Mouse (Mus musculus): Measurements from ENCODE around the gene St5. TPM values are rescaled to one million over a fixed set of nuclear protein-coding genes. Genes with fewer than 3 reads are reported as not detected.

The St5 gene
- polyA plus RNA-seq, 2 experiments, result 45.0 to 56.3 TPM

DNA sequence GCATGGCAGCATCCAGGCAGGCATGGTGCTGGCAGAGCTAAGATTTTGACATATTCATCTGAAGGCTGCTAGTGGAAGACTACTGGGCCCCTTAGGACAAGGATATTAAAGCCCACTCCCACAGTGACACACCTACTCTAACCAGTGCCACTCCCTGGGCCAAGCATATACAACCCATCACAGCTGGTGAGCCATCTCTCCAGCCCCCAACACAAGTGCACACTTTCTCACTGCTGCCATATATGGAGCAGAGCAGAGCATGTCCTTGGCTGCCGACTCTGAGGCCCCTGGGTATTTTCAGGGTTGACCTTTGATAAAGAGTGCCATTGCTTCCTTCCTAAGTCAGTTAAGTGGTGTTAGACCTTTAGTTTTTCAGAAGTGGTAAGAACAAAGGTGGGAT is 6.7 kb upstream of the St5 start:
- no peaks in the 10 kb centered on the region for H3K27me3 ChIP-seq (ENCODE audit: control insufficient read depth, insufficient read depth, low read length)
- peaks cover 7% of the 10 kb centered on the region; the same call in 1 of the 2 replicates for H3K4me1 ChIP-seq (ENCODE audit: control insufficient read depth, insufficient read depth, low read length)
- no peak overlapping the region for H3K9ac ChIP-seq (ENCODE audit: low read depth, low read length, severe bottlenecking)
- no peaks in the 10 kb centered on the region for H3K9me3 ChIP-seq (ENCODE audit: control insufficient read depth, low read length)
- no peak overlapping the region for H3K4me2 ChIP-seq (replicated peaks; ENCODE audit: low read depth, low read length, severe bottlenecking)
- no peak overlapping the region for H3K27ac ChIP-seq (replicated peaks; ENCODE audit: low read depth, low read length)
- no peak for TF ChIP-seq POLR2A (IDR thresholded peaks at IDR 0.05; ENCODE audit: borderline replicate concordance, extremely low read depth, insufficient read depth, insufficient read length)
- no peak overlapping the region for H3K4me3 ChIP-seq (replicated peaks; ENCODE audit: low read length)
- ATAC-seq (ENCODE audit: low FRiP score, low read depth) (no peak), DNase-seq (ENCODE audit: low spot score) (no peak)
- 63% methylated on average over 1 of the region's 1 CpGs for WGBS
- peaks cover 25% of the 10 kb centered on the region for H3K36me3 ChIP-seq (ENCODE audit: control insufficient read depth, insufficient read depth, low read length)

DNA sequence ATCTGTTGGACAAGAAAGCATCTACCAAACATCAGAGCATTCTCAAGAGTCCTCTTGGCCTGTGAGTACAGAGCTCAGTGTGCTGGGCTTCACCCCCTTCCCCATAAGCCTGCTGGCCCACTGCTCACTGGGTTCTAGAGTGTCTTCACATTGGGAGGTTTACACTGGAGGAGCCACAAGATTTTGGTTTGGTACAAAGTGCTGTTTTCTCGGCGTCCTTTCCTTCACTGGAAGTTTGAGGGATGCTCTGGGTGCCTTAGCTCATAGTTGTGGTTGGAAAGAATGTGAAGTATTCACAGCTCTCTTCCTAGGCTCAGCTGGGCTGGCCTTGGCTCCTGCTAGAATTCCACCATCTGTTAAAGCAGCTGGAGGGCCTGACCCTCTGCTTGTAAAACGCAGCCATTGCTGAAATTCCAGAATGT is 5.6 kb upstream of the St5 start:
- H3K27ac ChIP-seq (replicated peaks; ENCODE audit: low read depth, low read length), result 0 out of 2 replicates have a peak overlapping the region, but pooled peaks have one; percentile 22
- ATAC-seq (ENCODE audit: low FRiP score, low read depth), result peak; percentile 89
- H3K4me3 ChIP-seq (replicated peaks; ENCODE audit: low read length), result no peak overlapping the region
- 18% methylated on average over 3 of the region's 3 CpGs for WGBS
- H3K4me1 ChIP-seq (ENCODE audit: control insufficient read depth, insufficient read depth, low read length), result peaks cover 9% of the 10 kb centered on the region; the same call in 1 of the 2 replicates
- H3K9ac ChIP-seq (ENCODE audit: low read depth, low read length, severe bottlenecking), result no peak overlapping the region
- peaks cover 25% of the 10 kb centered on the region for H3K36me3 ChIP-seq (ENCODE audit: control insufficient read depth, insufficient read depth, low read length)
- DNase-seq (ENCODE audit: low spot score), result peak; percentile 84
- TF ChIP-seq POLR2A (IDR thresholded peaks at IDR 0.05; ENCODE audit: borderline replicate concordance, extremely low read depth, insufficient read depth, insufficient read length), result no peak
- no peak overlapping the region for H3K4me2 ChIP-seq (replicated peaks; ENCODE audit: low read depth, low read length, severe bottlenecking)
- H3K9me3 ChIP-seq (ENCODE audit: control insufficient read depth, low read length), result no peaks in the 10 kb centered on the region
- no peaks in the 10 kb centered on the region for H3K27me3 ChIP-seq (ENCODE audit: control insufficient read depth, insufficient read depth, low read length)

DNA sequence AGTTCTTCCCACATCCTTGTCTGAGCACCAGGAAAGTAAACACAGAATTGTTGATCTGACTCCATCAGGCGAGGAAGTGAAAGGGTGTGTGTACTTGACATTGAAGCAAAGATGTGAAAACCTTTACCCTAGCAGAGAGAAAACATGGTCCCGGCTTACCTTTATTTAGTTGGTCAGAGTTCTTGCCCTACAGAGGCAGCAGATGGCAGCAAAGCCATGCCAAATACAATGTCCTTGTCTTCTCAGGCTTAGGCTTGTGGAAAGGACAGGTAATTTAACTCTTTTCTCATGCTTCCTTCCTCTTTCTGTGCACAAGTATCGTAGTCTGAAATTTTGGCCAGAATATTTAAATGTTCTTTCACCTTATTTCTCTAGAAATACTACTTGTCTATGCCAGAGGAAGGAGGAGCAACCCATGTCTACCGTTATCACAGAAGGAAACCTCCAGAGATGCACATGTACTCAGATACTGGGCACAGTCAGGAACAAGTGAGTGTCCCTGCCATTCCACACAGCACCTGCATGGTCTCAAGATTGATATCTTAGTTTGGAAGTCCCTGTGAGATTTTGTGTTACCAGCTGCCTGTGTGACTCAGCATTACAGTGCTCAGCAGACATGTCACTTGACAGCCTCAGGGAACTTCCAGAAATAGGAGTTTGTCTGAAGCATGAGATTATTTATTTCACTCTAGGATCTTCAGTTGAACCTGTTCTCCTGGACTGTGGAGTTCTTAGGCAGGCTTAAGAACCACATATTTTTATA is 3.8 kb upstream of the St5 start:
- TF ChIP-seq POLR2A (IDR thresholded peaks at IDR 0.05; ENCODE audit: borderline replicate concordance, extremely low read depth, insufficient read depth, insufficient read length), result no peak
- Histone ChIP-seq H3K4me3 (replicated peaks; ENCODE audit: low read length) (no peak overlapping the region), H3K9me3 (ENCODE audit: control insufficient read depth, low read length) (no peaks in the 10 kb centered on the region), H3K9ac (ENCODE audit: low read depth, low read length, severe bottlenecking) (no peak overlapping the region), H3K4me2 (replicated peaks; ENCODE audit: low read depth, low read length, severe bottlenecking) (no peak overlapping the region), H3K27ac (replicated peaks; ENCODE audit: low read depth, low read length) (no peak overlapping the region), H3K27me3 (ENCODE audit: control insufficient read depth, insufficient read depth, low read length) (no peaks in the 10 kb centered on the region), H3K4me1 (ENCODE audit: control insufficient read depth, insufficient read depth, low read length) (peaks cover 11% of the 10 kb centered on the region; the same call in 1 of the 2 replicates), H3K36me3 (ENCODE audit: control insufficient read depth, insufficient read depth, low read length) (peaks cover 12% of the 10 kb centered on the region)
- no peak for ATAC-seq (ENCODE audit: low FRiP score, low read depth)
- DNase-seq (ENCODE audit: low spot score), result peak; percentile 79
- WGBS, result 46% methylated on average over 4 of the region's 4 CpGs

DNA sequence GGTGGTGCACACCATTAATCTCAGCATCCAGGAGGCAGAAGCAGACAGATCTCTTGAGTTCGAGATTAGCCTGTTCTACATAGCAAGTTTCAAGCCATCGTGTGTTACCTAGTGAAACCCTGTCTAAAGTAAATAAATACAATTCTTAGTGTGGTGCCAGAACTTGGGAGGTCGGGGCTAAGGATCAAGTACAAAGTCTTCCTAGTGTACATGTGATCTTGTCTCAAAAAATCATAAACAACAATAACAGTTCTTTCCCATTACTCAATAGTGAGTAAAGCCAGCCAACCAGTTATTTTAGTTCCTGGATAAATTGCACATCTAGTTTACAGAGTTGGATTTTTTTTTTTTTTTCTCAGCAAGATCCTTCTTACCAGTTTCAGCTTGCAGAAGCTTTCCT is 1.1 kb upstream of the St5 start:
- peak overlapping the region; percentile 74; the same call in 1 of the 2 replicates for H3K27ac ChIP-seq (replicated peaks; ENCODE audit: low read depth, low read length)
- TF ChIP-seq POLR2A (IDR thresholded peaks at IDR 0.05; ENCODE audit: borderline replicate concordance, extremely low read depth, insufficient read depth, insufficient read length), result no peak

DNA sequence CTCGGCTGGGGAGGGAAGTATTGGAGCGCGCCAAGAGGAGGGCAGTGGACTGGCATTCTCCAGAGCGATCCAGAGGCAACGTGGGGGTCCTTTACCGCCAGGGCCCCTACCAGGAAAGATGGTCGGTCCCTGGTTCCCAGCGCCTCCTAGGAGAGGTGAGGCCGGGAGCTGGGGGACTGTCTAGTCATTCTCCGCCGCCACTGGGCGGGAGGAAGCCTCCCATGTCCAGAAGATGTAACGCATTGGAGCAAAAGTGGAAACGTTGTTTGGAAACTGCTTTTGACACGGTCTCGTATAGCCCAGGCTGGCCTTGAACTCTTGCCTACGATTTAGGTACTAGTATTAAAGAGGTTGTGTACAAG is 592 bp upstream of the St5 start:
- Histone ChIP-seq H3K36me3 (ENCODE audit: control insufficient read depth, insufficient read depth, low read length) (no peaks in the 10 kb centered on the region), H3K4me2 (replicated peaks; ENCODE audit: low read depth, low read length, severe bottlenecking) (peak overlapping the region; percentile 69), H3K9ac (ENCODE audit: low read depth, low read length, severe bottlenecking) (peak overlapping the region; percentile 65), H3K27me3 (ENCODE audit: control insufficient read depth, insufficient read depth, low read length) (no peaks in the 10 kb centered on the region), H3K9me3 (ENCODE audit: control insufficient read depth, low read length) (no peaks in the 10 kb centered on the region), H3K27ac (replicated peaks; ENCODE audit: low read depth, low read length) (peak overlapping the region; percentile 74), H3K4me1 (ENCODE audit: control insufficient read depth, insufficient read depth, low read length) (peaks cover 8% of the 10 kb centered on the region; the same call in 1 of the 2 replicates), H3K4me3 (replicated peaks; ENCODE audit: low read length) (peak overlapping the region; percentile 62)
- ATAC-seq (ENCODE audit: low FRiP score, low read depth) (no peak), DNase-seq (ENCODE audit: low spot score) (no peak)
- TF ChIP-seq POLR2A (IDR thresholded peaks at IDR 0.05; ENCODE audit: borderline replicate concordance, extremely low read depth, insufficient read depth, insufficient read length), result no peak
- WGBS, result 4% methylated on average over 16 of the region's 17 CpGs

More for the DNA sequence above, 1.1 kb upstream of the St5 start:
- Histone ChIP-seq H3K4me2 (replicated peaks; ENCODE audit: low read depth, low read length, severe bottlenecking) (peak overlapping the region; percentile 69; the same call in 1 of the 2 replicates), H3K36me3 (ENCODE audit: control insufficient read depth, insufficient read depth, low read length) (peaks cover 2% of the 10 kb centered on the region; the same call in 1 of the 2 replicates), H3K27me3 (ENCODE audit: control insufficient read depth, insufficient read depth, low read length) (no peaks in the 10 kb centered on the region), H3K4me1 (ENCODE audit: control insufficient read depth, insufficient read depth, low read length) (peaks cover 11% of the 10 kb centered on the region; the same call in 1 of the 2 replicates), H3K4me3 (replicated peaks; ENCODE audit: low read length) (peak overlapping the region; percentile 62), H3K9ac (ENCODE audit: low read depth, low read length, severe bottlenecking) (no peak overlapping the region), H3K9me3 (ENCODE audit: control insufficient read depth, low read length) (no peaks in the 10 kb centered on the region)
- 68% methylated on average over 3 of the region's 3 CpGs for WGBS
- DNase-seq (ENCODE audit: low spot score), result no peak
- ATAC-seq (ENCODE audit: low FRiP score, low read depth), result no peak

Measured in limb, embryonic 14.5 days (tissue).